Mouse (Mus musculus) gastrocnemius, adult 18-20 months (tissue): ENCODE results near the gene Cacna1c. TPM values are rescaled to one million over a fixed set of nuclear protein-coding genes. Genes with fewer than 3 reads are reported as not detected.

Source experiments
- DNase-seq: peaks from one replicate; pipeline ENCODE4 v3.0.0; 2021; ENCODE audit warnings: low spot score
- total RNA-seq, 2 experiments: library from RNA; stranded (reverse); gene quantifications; 2 replicates each; pipeline ENCODE4 v1.2.3; 2021

The Cacna1c gene
- total RNA-seq, 2 experiments from 2014 or later: 0.98 to 1.7 TPM

GRCm38 (mm10) chr6:119145109-119145508 is 51.1 kb downstream of the Cacna1c start:
- DNase-seq: no peak

GRCm38 (mm10) chr6:119139561-119139960 is 56.7 kb downstream of the Cacna1c start:
- no peak for DNase-seq

- no peak for DNase-seq
Observed at GRCm38 (mm10) chr6:119137768-119138167, 58.5 kb downstream of the Cacna1c start.

- DNase-seq: no peak
Observed at GRCm38 (mm10) chr6:119132863-119133262, 63.4 kb downstream of the Cacna1c start.

- no peak for DNase-seq
Observed at GRCm38 (mm10) chr6:119132111-119132735, 64.0 kb downstream of the Cacna1c start.

GRCm38 (mm10) chr6:119129664-119130063 is 66.6 kb downstream of the Cacna1c start:
- DNase-seq: peak; percentile 29

- no peak for DNase-seq
Observed at GRCm38 (mm10) chr6:119128521-119128920, 67.7 kb downstream of the Cacna1c start.

- DNase-seq: no peak
Observed at GRCm38 (mm10) chr6:119128076-119128475, 68.1 kb downstream of the Cacna1c start.

- no peak for DNase-seq
Observed at GRCm38 (mm10) chr6:119126991-119127390, 69.2 kb downstream of the Cacna1c start.

GRCm38 (mm10) chr6:119118371-119118770 is 77.8 kb downstream of the Cacna1c start:
- no peak for DNase-seq

- no peak for DNase-seq
Observed at GRCm38 (mm10) chr6:119116290-119116689, 79.9 kb downstream of the Cacna1c start.

- no peak for DNase-seq
Observed at GRCm38 (mm10) chr6:119113362-119113761, 82.9 kb downstream of the Cacna1c start.

- DNase-seq: no peak
Observed at GRCm38 (mm10) chr6:119110369-119110768, 85.8 kb downstream of the Cacna1c start.

GRCm38 (mm10) chr6:119108466-119109394 is 87.5 kb downstream of the Cacna1c start:
- peak; percentile 30 for DNase-seq

- DNase-seq: no peak
Observed at GRCm38 (mm10) chr6:119107856-119108465, 88.3 kb downstream of the Cacna1c start.

- peak; percentile 27 for DNase-seq
Observed at GRCm38 (mm10) chr6:119107140-119107855, 88.9 kb downstream of the Cacna1c start.

- no peak for DNase-seq
Observed at GRCm38 (mm10) chr6:119106726-119107125, 89.5 kb downstream of the Cacna1c start.

GRCm38 (mm10) chr6:119105651-119106595 is 90.3 kb downstream of the Cacna1c start:
- DNase-seq: no peak

GRCm38 (mm10) chr6:119104246-119104645 is 92.0 kb downstream of the Cacna1c start:
- DNase-seq: peak; percentile 68

- DNase-seq: no peak
Observed at GRCm38 (mm10) chr6:119102936-119103335, 93.3 kb downstream of the Cacna1c start.
